Mouse (Mus musculus) cerebellum, adult 8-10 months (tissue): ENCODE data around the gene Cnn3.

Experiments used
- DNase-seq: peaks from one replicate; pipeline ENCODE4 v3.0.0; 2022

The Cnn3 gene

DNA sequence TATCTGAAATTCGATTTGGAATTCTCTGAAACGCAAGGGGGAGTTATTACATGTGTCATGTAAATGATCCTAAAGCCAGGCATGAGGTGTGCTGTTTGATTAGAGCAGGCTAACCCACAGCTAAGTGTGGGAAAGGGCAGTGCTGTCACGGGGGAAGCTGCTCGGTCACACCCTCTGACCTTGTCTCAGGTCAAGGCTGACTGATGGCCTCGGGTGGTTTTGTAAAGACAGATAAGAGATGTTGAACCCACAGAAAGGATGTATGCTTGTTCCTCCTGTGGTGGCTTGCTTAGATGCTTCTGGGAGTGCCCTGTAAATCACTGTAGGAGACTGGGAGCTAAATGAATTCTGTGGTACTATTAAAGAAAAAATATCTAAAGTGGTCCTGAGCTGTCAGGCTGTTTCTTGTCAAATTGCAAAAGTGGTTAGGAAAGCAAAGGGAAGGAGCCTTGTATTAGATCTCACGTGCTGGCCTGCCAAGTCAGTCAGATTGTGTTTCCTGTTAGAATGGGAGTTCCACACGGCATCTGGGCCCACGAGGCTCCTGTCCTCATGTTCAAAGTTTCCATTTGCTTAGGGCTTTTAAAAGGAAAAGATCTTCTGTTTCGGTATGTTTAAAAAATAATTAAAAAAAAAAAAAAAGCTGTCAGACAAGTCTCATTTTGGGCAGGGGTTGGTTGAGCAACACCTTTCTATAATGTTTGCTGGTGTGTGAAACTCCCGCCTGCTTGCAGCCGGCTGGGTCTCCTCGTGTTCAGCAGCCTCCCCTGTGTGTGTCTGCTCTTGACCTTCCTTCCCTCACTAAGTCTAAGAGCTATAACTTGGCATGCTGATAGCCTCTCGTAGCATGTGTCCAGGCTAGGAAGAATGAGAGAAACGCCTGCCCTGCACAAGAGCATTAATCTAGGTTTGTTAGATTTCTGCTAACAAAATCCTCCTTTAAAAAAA, 32.5 kb downstream of the Cnn3 start:
- no peak for DNase-seq

DNA sequence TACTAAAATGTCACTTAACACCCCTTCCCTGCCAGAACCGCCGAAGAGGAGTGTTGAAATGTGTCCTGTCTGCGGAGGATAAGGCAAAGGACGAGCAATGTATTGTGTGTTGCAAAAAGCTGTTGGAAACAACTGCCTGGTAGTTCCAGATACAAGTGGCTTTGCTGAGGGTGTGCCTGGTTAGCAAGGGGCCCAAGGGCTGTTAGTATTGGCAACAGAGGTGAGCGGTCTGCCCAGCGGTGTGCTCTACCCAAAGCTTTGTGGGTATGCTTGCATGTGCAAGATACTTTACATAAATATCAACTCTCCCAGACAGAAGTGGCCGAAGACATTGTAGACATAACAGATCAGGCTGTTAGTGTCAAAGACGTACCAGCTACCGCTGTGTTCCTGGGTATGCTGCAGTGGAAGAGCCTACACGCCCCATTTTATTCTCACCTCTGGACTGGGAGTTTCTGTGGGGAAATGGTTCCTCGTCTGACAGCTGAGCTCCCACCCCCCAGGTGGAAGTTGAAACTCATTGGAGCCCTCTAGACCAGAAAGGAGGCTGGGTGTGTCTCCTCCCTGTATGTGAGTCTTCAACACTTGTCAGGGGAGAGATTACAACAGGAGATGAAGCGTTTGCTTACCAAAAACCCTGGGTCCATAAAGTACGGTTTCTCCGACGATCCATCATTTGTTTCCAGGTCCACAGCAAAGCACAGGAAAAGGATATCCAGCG, 34.3 kb downstream of the Cnn3 start:
- no peak for DNase-seq

DNA sequence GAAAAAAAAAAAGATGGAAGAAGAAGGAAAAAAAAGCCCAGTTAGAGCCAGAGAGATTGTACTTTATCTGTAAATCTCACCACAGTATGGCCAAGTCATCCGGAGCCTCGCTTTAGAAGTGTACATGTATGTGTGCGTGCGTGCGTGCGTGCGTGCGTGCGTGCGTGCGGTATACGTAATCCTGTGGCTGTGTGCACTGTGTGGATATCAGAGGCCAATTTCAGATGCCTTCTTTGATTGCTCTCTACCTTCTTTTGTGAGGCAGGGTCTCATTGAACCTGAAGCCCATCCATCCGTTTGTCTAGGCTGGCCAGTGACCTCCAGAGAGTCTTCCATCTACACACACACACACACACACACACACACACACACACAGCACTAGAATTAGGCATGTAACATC, 35.2 kb downstream of the Cnn3 start:
- no peak for DNase-seq

DNA sequence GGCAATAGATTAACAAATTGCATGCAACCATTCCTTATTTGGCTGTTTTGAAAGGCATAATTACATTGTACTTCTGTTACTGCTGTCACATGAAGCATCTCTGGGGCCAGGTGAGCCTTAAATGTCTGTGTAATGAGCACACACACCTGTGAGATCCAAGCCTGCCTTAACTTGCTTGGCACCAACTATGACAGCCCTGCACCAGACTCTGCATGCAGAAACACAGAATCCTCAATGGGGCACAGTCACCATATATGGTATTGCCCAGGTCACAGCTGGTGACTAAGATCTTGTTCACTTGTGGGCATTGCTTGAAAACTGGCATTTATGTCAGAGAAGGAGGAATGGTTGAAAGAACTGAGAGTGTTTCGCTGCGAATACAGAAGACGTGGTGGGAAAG, 36.5 kb downstream of the Cnn3 start:
- no peak for DNase-seq

DNA sequence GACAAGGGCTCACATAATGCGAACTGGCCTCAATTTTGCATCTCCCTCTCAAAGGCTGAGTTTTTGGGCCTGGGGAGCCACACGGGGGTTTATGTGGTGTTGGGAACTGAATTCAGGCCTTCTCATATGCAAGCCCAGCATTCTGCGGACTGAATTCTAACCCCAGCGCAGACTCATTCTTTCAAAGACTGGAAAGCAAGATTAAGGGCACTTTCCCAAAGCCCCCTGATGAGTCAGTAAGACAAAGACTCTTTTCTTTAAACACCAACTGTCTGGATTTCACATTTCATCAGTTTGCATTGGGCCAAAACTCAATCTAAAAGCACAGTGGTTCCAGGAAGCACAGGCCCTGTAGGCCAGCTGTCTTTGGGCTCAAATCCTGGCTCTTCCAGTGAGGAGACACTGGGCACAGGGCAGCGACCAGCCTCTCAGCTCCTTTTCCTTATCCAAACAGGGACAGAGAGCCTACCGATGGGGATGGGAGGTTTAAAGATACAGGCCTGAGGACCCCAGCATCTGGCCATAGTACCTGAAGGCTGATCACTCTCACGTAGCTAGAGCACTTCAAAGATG, 38.5 kb downstream of the Cnn3 start:
- DNase-seq, result no peak

DNA sequence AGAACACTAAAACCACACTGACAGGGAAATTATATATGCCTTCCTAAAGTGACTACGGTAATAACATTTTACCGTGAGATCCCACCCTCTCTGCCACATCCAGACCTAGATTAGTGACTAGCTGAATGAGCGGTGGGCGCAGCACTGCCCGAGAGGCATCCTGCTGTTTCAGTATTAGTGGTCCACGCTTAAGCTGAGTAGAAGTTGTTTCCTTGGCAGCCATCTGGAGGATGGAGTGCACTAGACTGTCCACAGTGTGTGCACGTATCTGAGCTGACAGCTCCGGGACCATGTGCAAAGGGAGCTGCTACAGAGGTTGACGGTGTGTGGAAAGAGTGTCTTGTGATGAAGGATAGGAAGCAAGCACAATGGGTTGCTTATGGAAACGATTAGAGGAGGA, 39.5 kb downstream of the Cnn3 start:
- no peak for DNase-seq

DNA sequence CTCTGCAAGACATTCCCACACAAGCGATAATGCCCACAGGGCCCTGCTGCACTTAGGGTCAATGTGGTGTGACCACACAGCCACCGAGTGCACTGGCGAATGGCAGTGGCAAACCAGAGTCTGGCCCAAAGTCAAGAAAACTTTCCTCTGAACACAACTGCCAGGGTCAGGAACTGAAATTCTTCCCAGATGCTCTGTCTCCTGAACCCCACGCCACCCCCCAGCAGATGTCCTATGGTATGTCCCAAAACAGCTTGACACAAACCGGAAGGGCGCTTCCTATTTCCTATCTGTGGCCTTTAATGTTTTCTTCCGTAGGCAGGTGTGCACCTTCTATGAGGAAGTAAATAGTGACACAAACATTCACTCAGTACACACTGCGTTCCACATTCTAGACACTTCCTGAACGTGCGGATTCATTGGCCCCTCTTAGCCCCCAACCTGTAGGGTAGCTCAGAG, 40.8 kb downstream of the Cnn3 start:
- DNase-seq, result no peak

DNA sequence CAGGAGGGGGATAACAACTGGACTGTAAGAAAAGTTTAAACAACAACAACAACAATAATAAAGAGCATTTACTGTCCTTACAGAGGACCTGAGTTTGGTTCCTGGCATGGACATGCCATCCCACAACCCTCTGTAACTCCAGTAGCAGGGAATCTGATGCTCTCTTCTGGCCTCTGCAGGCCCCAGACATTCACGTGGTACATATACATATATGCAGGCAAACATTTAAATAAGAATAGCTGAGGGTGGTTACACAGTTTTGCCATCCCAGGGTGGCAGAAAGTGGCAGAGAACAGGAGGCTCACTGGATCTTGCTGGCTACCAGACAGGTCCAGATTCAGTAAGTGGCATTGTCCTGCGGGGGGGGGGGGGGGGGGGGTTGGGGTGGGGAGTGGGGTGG, 41.8 kb downstream of the Cnn3 start:
- no peak for DNase-seq

DNA sequence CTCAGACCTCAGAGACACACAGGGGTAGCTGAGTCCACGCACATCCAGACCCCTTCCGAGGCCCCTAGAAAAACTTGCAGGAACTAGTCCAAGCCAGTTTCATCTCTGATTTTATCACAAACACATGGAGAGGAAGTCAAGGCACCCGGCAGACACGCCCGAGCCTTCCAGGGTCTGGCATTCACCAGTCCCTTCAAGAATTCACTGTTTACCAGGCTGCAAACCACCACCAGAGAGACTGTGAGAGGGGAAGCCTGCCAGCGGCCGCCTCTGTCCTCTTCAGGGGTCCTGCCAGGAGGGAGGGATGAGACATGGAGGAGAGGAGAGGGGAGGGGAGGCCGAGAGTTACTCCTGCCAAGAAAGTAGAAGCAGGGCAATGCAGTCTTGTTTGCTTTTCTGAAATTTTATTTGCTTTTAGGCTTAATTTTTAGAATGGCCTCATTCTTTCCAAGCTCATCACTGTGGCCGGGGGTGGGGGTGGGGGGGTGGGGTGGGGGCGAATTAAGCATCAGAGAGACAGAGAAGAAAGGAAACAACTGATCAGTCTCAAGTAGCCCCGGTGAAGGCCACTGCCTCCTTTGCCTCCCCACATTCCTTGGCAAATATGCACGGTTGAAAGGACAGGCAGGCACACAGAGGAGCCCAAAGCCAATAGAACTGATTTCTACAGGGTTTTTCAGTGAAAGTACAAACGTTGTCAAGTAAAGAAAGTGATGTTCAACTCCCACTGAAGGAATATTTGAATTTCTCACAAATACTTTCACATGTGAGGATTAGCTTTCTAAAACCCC, 43.1 kb downstream of the Cnn3 start:
- DNase-seq, result no peak

DNA sequence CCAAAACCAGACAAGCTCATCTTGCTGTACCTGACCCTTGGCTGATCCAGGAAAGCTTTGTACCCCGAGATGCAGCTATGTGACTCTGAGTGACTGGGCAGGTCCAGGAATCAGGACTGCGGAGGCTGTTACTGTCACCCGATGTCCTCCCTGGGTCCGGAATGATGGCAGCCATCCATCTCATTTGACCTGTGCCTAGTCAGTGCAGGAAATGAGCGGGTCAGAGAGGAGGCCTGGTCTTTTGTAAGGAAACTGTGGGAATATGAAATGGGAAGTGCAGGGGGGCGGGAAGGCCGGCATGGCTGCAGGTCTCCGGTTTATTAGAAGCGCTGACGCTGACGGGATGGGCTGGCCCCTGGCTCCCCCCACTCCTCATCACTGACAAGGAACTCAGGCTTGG, 45.4 kb downstream of the Cnn3 start:
- DNase-seq, result no peak

DNA sequence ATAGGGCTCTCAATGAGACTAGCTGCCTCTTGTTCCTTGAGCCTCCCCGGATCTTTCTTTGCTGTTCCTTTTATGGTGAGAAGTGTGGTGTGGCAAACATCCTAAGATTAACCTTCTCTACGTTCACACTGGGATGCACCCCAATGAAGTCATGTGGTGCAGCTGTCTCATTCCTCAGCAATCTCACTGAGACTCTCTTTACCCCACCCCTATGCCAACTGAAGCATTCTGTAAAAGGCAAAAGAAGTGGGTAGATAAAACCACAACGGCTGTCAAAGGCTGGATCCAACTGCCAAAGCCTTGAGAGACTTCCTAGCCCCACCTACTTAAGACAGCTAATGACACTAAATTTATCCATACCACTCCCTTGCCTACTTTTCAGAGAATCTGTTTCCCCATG, 48.4 kb downstream of the Cnn3 start:
- DNase-seq, result no peak

DNA sequence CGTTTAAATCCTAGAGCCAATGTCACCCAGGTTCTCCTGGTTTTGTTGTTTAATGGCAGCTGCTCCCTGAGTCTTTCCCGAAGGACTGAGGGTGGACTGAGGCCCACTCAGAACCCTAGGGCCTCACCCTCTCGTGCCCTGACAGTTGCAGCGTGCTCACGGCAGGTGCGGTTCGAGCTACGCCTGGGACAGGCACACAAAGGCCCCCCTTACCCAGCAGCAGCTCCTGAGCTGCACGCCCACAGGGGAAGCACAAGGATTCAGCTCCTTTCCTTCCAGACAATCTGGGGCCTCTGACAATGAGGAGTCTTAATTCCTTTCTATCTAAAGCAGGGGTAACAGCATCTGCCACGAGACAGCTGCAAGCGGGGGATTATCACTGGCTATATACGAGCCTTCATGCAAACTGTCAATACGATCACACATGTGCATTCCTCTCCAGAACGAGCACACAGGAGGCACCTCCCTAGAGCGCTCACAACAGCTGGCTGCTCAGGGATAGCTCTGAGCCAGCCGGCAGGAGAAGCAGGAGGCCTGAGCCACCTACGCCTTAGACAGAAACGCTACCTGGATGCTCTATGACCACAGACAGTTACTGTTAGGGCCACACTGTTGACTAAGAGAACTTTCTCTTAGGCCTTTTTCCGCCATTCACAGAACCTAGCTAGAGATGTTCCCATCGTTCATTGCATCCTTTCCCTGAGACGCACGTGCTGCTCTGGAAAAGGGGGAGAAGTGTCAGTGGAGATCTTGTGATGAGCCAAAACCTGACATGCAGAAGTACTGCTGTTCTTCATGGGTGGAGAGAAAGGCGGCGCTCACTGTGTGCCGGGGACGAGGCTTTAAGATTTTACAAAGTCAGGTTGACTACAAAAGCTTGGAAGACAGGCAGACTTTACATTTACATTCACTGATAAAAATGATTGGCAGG, 54.0 kb downstream of the Cnn3 start:
- no peak for DNase-seq

DNA sequence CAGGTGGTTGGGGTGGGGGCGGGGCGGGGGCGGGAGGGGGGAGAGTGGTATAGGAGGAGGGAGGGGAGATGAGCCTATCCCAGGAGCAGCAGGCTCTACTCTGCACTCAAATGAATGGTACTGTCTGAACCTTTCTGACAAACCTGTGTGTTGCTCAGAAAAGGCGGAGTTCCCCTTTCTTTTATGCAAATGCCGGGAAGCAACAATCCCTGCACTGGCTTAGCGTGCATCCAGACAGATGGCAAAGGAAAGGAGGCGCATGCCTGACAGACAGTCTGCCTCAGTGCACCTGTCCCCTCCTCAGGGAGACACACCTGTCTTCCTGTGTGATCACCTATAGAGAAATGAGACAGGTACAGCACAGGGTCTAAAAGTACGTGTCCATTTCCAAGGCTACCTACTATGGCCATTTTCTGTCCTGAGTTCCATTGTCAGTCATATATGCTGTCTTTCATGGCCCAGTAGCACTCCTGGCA, 54.7 kb downstream of the Cnn3 start:
- no peak for DNase-seq

DNA sequence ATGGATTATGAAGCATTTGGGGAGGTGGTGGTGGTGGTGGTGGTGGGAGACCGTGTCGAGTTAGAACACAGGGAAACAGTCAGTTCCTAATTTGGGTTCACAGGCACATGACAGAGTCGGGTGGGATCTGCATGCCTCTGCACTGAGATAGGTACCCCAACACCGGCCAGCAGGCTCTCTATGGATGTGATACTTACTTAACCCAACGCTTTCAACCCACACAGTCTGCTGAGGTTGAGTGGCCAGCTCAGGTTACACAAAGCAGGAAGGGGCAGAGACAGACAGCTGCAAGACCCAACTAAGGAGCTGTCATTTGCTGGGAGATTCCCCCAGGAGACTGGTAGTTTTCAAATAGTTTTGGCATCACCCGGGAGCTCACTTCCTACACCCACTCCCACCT, 55.3 kb downstream of the Cnn3 start:
- DNase-seq, result no peak

DNA sequence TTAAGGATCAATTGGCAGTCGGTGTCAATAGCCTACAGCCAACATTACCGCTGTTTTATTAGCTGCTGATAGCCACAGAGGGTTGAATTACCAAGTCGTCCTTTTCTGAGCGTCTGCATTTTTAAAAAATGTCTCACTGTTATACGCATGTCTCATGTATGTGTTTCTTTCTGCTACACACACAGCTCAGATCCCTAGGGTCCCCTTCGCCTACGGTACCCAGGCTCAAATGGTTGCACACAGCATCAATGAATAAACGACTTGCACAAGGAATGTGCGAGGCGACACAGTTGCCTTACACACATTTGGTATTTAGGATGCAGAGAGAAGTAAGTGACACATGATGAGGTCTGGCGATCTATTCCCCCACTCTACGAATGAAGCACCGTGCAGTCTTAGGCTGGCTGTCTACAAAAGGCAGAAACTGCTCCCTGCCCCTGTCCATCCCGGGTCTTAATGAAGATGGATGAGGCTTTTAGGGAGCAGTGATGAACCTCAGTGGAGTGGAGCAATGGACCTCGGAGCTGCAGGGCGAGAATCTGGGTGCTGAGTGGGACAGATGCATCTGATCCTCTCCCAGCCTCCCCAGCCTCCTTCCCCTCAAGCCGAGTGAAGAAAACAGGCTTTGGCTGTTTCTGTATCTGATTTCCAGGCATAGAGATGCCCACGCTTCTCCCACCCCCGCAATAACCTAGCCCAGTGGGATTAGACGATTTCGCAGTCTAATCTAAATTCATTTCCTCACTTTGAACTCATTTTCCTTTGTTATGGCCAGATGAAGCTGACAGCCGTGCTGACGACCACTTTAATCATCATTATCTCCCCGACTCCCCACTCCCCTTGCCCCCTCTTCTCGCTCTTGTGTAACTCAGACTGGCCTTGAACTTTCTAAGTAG, 57.2 kb downstream of the Cnn3 start:
- DNase-seq, result no peak

DNA sequence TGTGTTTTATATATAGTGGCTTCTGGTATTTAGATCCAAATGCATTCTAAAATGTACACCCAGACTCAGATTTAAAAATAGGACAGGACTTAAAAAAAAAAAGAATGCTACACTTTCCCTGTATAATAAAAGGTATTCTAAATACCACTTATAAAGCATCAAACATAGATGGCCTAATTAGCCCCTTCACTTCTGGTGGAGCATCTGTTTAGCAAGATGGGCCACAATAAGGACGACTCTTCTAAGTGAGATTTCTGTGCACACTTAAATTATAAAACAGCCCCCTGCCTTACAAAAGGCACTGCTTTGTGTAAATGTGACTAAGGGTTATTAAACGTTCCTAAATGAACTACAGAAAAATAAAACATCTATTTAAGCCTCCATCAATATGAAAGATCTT, 58.9 kb downstream of the Cnn3 start:
- DNase-seq, result no peak

DNA sequence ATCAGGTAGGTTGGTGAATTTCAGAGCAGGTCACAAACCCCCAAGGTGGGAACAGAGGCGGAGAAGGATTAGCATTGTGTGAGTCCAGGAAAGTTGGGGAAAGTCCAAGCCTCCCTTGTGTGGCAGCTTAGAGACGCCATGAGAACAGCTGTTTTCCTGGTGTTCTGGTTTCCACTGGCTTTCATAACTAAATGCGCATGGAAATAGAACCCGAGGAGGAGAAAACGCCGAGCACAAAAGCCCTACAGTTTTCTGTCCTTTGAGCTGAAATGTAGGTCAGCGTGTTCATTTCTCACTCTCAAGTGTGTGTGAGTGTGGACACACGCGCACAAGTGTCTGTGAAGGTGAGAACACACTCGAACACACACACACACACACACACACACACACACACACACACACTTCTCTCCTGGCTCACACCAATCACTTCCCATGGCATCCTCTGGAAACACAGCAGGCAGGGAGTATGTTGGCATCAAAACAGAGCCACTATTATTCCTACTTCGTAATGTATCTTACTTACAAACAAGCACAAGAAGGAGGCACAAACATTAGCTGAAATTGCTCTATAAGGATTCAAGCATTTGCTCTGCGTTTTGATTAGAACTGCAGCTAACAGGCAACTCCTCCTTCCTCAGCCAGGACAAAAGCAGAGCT, 63.3 kb downstream of the Cnn3 start:
- DNase-seq, result no peak

DNA sequence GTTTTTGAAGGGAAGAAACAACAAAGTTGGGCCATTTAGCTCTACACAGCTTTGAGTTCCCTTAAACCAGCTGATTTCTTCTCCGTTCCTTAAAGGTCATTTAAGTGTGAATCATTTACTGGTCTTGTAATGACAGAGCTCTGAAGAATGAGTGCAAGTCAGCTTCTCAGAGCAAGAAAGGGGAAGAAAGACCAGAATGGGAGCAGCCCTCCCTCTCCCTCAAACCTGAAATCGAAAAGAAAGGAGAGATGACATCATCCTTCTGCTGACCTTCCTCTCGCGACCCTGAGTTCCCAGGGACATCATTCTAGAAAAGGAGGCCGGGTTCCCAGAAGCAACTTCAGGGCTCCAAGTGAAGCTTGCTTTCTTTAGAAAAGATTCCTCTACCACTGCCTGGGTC, 64.6 kb downstream of the Cnn3 start:
- DNase-seq, result no peak

DNA sequence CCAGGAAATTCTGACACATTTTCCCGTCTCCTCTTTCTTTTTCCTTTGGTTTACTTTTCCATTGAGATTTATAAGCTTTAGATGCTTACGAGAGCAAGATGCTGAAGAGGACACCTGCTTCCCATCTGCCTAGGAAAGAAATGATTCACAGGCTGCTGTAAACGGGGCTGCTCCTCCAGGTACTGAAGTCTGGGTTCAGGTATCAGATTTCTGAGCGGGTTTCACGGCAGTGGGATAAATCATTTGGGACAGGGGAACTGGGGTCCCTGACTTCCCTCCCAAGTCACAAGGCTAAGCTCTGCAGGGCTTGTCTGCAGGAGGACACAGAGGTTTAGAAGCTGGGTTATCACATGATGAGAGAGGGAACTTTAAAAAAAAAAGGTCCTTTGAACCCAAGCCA, 65.7 kb downstream of the Cnn3 start:
- DNase-seq, result no peak

DNA sequence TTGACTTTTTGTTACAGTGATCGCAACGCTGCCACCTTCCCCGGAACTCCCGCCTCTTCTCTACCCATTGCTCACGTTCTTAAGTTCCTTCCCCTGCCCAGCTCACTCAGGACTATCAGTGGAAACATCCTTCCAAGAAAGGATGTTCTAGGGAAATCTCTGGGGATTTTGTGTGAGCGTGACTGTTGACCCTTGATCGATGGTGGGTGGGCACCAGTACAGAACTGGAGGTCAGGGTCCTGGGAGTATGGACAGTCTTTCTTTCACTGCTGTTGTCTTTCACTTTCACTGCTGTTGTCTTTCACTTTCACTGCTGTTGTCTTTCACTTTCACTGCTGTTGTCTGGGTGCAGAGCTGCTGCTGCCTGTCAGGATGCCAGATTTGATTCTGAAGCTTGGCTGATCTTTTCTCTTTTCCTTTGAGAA, 67.7 kb downstream of the Cnn3 start:
- DNase-seq, result no peak
